Mouse (Mus musculus) megakaryocyte, embryonic 14.5 days (primary cell): ENCODE data around the gene Rhobtb1.

ENCODE experiments used
- FLI1 ChIP-seq: IDR thresholded peaks from 2 replicates; pipeline ENCODE4 v1.6.1; 2012; ENCODE audit warnings: low read length, inconsistent platforms, mixed read lengths
- GATA1 ChIP-seq: IDR thresholded peaks from 3 replicates; pipeline ENCODE4 v1.6.1; 2012; ENCODE audit warnings: mixed read lengths, low read length, inconsistent platforms, borderline replicate concordance

DNA sequence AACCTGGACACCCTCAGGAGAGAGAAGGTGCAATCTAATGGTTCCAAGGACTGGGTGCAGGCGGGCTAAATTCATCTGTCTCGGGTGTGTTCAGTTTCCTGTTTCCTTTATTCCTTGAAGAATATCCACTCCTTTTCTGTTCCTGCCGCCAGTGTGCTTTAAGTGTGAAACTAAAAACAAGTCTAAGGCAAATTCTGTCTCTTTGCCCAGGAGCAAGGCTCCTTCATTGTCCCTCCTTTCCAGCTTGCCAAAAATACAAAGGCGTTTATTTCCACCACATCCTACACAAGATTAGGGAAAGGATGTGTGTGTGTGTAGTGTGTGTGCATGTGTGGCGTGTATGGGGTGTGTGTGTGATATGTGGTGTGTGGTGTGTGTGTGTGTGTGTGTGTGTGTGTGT, 11.3 kb downstream of the Rhobtb1 start:
- no peak for TF ChIP-seq GATA1
- TF ChIP-seq FLI1 = no peak
